Mouse (Mus musculus) MEL (cell line): ENCODE results near the gene Adgrg2. TPM values are rescaled to one million over a fixed set of nuclear protein-coding genes. Genes with fewer than 3 reads are reported as not detected.

Experiments
- DNase-seq: peaks from one replicate; pipeline ENCODE4 v3.0.0; 2011; ENCODE audit warnings: low read depth, low spot score
- H3K27ac ChIP-seq: 2 replicates; pipeline ENCODE4 v1.5.1; 2012; ENCODE audit warnings: low read depth, mild to moderate bottlenecking, control low read depth, low read length, moderate library complexity; ENCODE audit not compliant: control insufficient read depth
- H3K27me3 ChIP-seq, 2 experiments: fragments of 150-350 bp in 1 of 2; sonication (generic) in 1 of 2; 2 replicates each; pipeline ENCODE4 v1.6.1; 2012; ENCODE audit warnings: low read length in 2 of 2, mild to moderate bottlenecking in 2 of 2, improper control_type of control experiment in 1 of 2, moderate library complexity in 1 of 2; ENCODE audit not compliant: insufficient read depth in 2 of 2, control insufficient read depth in 1 of 2
- H3K36me3 ChIP-seq, 2 experiments: 2 replicates each; pipeline ENCODE4 v1.6.1; 2012 to 2014; ENCODE audit warnings: low read length in 2 of 2, improper control_type of control experiment in 1 of 2, inconsistent platforms in 1 of 2, mild to moderate bottlenecking in 1 of 2; ENCODE audit not compliant: insufficient read depth in 2 of 2, control insufficient read depth in 1 of 2
- H3K4me1 ChIP-seq, 2 experiments: fragments of 150-350 bp in 1 of 2; sonication (generic) in 1 of 2; 2 replicates each; pipeline ENCODE4 v1.6.1; 2012; ENCODE audit warnings: low read length in 2 of 2, improper control_type of control experiment in 1 of 2, mild to moderate bottlenecking in 1 of 2; ENCODE audit not compliant: insufficient read depth in 2 of 2, control insufficient read depth in 1 of 2
- H3K4me3 ChIP-seq, 2 experiments: fragments of 150-350 bp in 1 of 2; sonication (generic) in 1 of 2; 2 replicates each; pipeline ENCODE4 v1.5.1; 2012; ENCODE audit warnings: low read depth in 2 of 2, low read length in 2 of 2, mild to moderate bottlenecking in 2 of 2, moderate library complexity in 2 of 2, control low read depth in 1 of 2, improper control_type of control experiment in 1 of 2; ENCODE audit not compliant: control insufficient read depth in 1 of 2, insufficient read depth in 1 of 2
- H3K79me2 ChIP-seq: 2 replicates; pipeline ENCODE4 v1.6.1; 2012; ENCODE audit warnings: mild to moderate bottlenecking, low read length, moderate library complexity; ENCODE audit not compliant: control insufficient read depth, poor library complexity, insufficient read depth
- H3K9ac ChIP-seq: 2 replicates; pipeline ENCODE4 v1.6.1; 2012; ENCODE audit warnings: low read depth, mild to moderate bottlenecking, control low read depth, low read length, moderate library complexity; ENCODE audit not compliant: control insufficient read depth, poor library complexity, severe bottlenecking
- H3K9me3 ChIP-seq: fragments of 150-350 bp; sonication (generic); replicated peaks from 2 replicates; pipeline ENCODE4 v1.6.1; 2012; ENCODE audit warnings: mild to moderate bottlenecking, low read length, improper control_type of control experiment, moderate library complexity; ENCODE audit not compliant: insufficient read depth
- BHLHE40 ChIP-seq: IDR thresholded peaks from 2 replicates; pipeline ENCODE4 v1.6.1; 2012; ENCODE audit warnings: low read depth, mild to moderate bottlenecking, inconsistent platforms, low read length, improper control_type of control experiment, borderline replicate concordance
- CHD1 ChIP-seq: IDR thresholded peaks from 2 replicates; pipeline ENCODE4 v1.6.1; 2012; ENCODE audit warnings: low read depth, mild to moderate bottlenecking, inconsistent platforms, low read length, improper control_type of control experiment
- CHD2 ChIP-seq: IDR thresholded peaks from 2 replicates; pipeline ENCODE4 v1.6.1; 2011; ENCODE audit warnings: low read length, improper control_type of control experiment
- E2F4 ChIP-seq: IDR thresholded peaks from 2 replicates; pipeline ENCODE4 v1.6.1; 2011; ENCODE audit warnings: low read depth, low read length, improper control_type of control experiment, borderline replicate concordance
- ELF1 ChIP-seq: IDR thresholded peaks from 2 replicates; pipeline ENCODE4 v1.6.1; 2014; ENCODE audit warnings: low read depth, mild to moderate bottlenecking, inconsistent platforms, low read length, improper control_type of control experiment, moderate library complexity
- GATA1 ChIP-seq: IDR thresholded peaks from 2 replicates; pipeline ENCODE4 v1.6.1; 2011; ENCODE audit warnings: low read depth, low read length, improper control_type of control experiment
- HCFC1 ChIP-seq: IDR thresholded peaks from 2 replicates; pipeline ENCODE4 v1.6.1; 2012; ENCODE audit warnings: low read depth, mild to moderate bottlenecking, inconsistent platforms, low read length, improper control_type of control experiment, moderate library complexity
- JUND ChIP-seq: IDR thresholded peaks from 2 replicates; pipeline ENCODE4 v1.6.1; 2011; ENCODE audit warnings: low read depth, mild to moderate bottlenecking, improper control_type of control experiment, low read length
- MAFK ChIP-seq: IDR thresholded peaks from 2 replicates; pipeline ENCODE4 v1.6.1; 2011; ENCODE audit warnings: low read depth, mild to moderate bottlenecking, low read length, improper control_type of control experiment, borderline replicate concordance
- MAX ChIP-seq: IDR thresholded peaks from 2 replicates; pipeline ENCODE4 v1.6.1; 2011; ENCODE audit warnings: low read length, improper control_type of control experiment
- MAZ ChIP-seq: IDR thresholded peaks from 2 replicates; pipeline ENCODE4 v1.6.1; 2012; ENCODE audit warnings: low read depth, mild to moderate bottlenecking, inconsistent platforms, low read length, improper control_type of control experiment
- MXI1 ChIP-seq: IDR thresholded peaks from 2 replicates; pipeline ENCODE4 v1.6.1; 2011; ENCODE audit warnings: mild to moderate bottlenecking, low read depth, low read length, improper control_type of control experiment
- MYC ChIP-seq: IDR thresholded peaks from 2 replicates; pipeline ENCODE4 v1.6.1; 2011; ENCODE audit warnings: low read depth, mild to moderate bottlenecking, low read length, improper control_type of control experiment, moderate library complexity
- NELFE ChIP-seq: IDR thresholded peaks from 2 replicates; pipeline ENCODE4 v1.6.1; 2011; ENCODE audit warnings: low read depth, low read length, improper control_type of control experiment
- NRF1 ChIP-seq: IDR thresholded peaks from 2 replicates; pipeline ENCODE4 v1.6.1; 2014; ENCODE audit warnings: low read depth, mild to moderate bottlenecking, inconsistent platforms, low read length, improper control_type of control experiment, moderate library complexity; ENCODE audit not compliant: poor library complexity, insufficient read depth, severe bottlenecking
- POLR2AphosphoS2 ChIP-seq: IDR thresholded peaks from 2 replicates; pipeline ENCODE4 v1.6.1; 2011; ENCODE audit warnings: low read length, improper control_type of control experiment
- RAD21 ChIP-seq: IDR thresholded peaks from 2 replicates; pipeline ENCODE4 v1.6.1; 2011; ENCODE audit warnings: mild to moderate bottlenecking, low read depth, low read length, improper control_type of control experiment
- RCOR1 ChIP-seq: IDR thresholded peaks from 2 replicates; pipeline ENCODE4 v1.6.1; 2012; ENCODE audit warnings: low read depth, mild to moderate bottlenecking, inconsistent platforms, low read length, improper control_type of control experiment
- TAL1 ChIP-seq: IDR thresholded peaks from 2 replicates; pipeline ENCODE4 v1.6.1; 2012; ENCODE audit warnings: mild to moderate bottlenecking, inconsistent platforms, low read length, moderate library complexity, mixed read lengths
- TCF12 ChIP-seq: IDR thresholded peaks from 2 replicates; pipeline ENCODE4 v1.6.1; 2014; ENCODE audit warnings: low read depth, mild to moderate bottlenecking, inconsistent platforms, low read length, improper control_type of control experiment, moderate library complexity
- USF1 ChIP-seq: IDR thresholded peaks from 2 replicates; pipeline ENCODE4 v1.6.1; 2014; ENCODE audit warnings: low read depth, mild to moderate bottlenecking, inconsistent platforms, low read length, improper control_type of control experiment, moderate library complexity
- ZKSCAN1 ChIP-seq: IDR thresholded peaks from 2 replicates; pipeline ENCODE4 v1.6.1; 2012; ENCODE audit warnings: low read depth, mild to moderate bottlenecking, inconsistent platforms, low read length, improper control_type of control experiment, moderate library complexity
- ZNF384 ChIP-seq: IDR thresholded peaks from 2 replicates; pipeline ENCODE4 v1.6.1; 2012; ENCODE audit warnings: low read depth, mild to moderate bottlenecking, inconsistent platforms, low read length, improper control_type of control experiment
- polyA plus RNA-seq, 2 experiments: library from polyadenylated mRNA; stranded (reverse) in 1 of 2; unstranded in 1 of 2; fragments of >175 nt in 1 of 2; fragments of >200 nt in 1 of 2; gene quantifications; 2 replicates each; pipeline versions ENCODE4 v1.2.1 to v1.2.4; 2012; ENCODE audit warnings: low replicate concordance in 2 of 2, low read depth in 1 of 2; ENCODE audit not compliant: insufficient read length in 2 of 2, insufficient read depth in 1 of 2, missing spikeins in 1 of 2
- total RNA-seq: library from RNA; depleted of rRNA; stranded (reverse); fragments of 300-350 nt; gene quantifications from 2 replicates; pipeline ENCODE4 v1.2.3, GENCODE M21; 2012

Adgrg2 gene
- total and polyA plus RNA-seq, 3 experiments: not detected

- TF ChIP-seq TCF12 (no peak), MXI1 (no peak), JUND (no peak), MAX (no peak)
- no peak overlapping the region for H3K4me3 ChIP-seq
- H3K9ac ChIP-seq: no peak overlapping the region
- peaks cover 2 to 5% of the 10 kb centered on the region in 2 experiments; a peak in 3 of 4 replicates for H3K27me3 ChIP-seq
- no peaks in the 10 kb centered on the region for H3K9me3 ChIP-seq
- no peak for DNase-seq
- no peaks in the 10 kb centered on the region for H3K79me2 ChIP-seq
- no peaks in the 10 kb centered on the region for H3K4me1 ChIP-seq
- no peaks in the 10 kb centered on the region for H3K36me3 ChIP-seq
- H3K27ac ChIP-seq: no peak overlapping the region
Measured at GRCm38 (mm10) chrX:160426486-160426885, 36.0 kb downstream of the Adgrg2 start.

GRCm38 (mm10) chrX:160426930-160427329, 36.4 kb downstream of the Adgrg2 start:
- Histone ChIP-seq H3K9me3 (no peaks in the 10 kb centered on the region), H3K27ac (no peak overlapping the region), H3K36me3 (no peaks in the 10 kb centered on the region), H3K9ac (no peak overlapping the region), H3K79me2 (no peaks in the 10 kb centered on the region), H3K27me3 (peaks cover 2 to 4% of the 10 kb centered on the region in 2 experiments; a peak in 3 of 4 replicates)
- DNase-seq: peak; percentile 20
- TF ChIP-seq POLR2AphosphoS2: no peak
- no peak for TF ChIP-seq E2F4
- TF ChIP-seq RAD21: no peak
- no peak for TF ChIP-seq MAFK
- TF ChIP-seq TAL1: no peak
- TF ChIP-seq USF1: no peak
- no peak for TF ChIP-seq ZKSCAN1
- no peak for TF ChIP-seq MAZ
- no peak for TF ChIP-seq RCOR1
- no peak for TF ChIP-seq BHLHE40
- TF ChIP-seq CHD1: no peak
- no peak for TF ChIP-seq MYC
- TF ChIP-seq, all 39 proteins: peak for 0
- Histone ChIP-seq H3K4me1 (no peaks in the 10 kb centered on the region), H3K4me3 (no peak overlapping the region)

GRCm38 (mm10) chrX:160432192-160432591, 41.7 kb downstream of the Adgrg2 start:
- H3K27me3 ChIP-seq: no peaks in the 10 kb centered on the region; a peak in 2 of 4 replicates
- no peak for DNase-seq
- no peaks in the 10 kb centered on the region for H3K4me1 ChIP-seq
- H3K9me3 ChIP-seq: no peaks in the 10 kb centered on the region
- H3K27ac ChIP-seq: no peak overlapping the region
- TF ChIP-seq BHLHE40 (no peak), ELF1 (no peak), NELFE (no peak), CHD1 (no peak), TCF12 (no peak), CHD2 (no peak), ZNF384 (no peak), HCFC1 (no peak), MYC (no peak), ZKSCAN1 (no peak), NRF1 (no peak), GATA1 (no peak), MAX (no peak)
- H3K79me2 ChIP-seq: no peaks in the 10 kb centered on the region
- H3K36me3 ChIP-seq: no peaks in the 10 kb centered on the region
- no peak overlapping the region for H3K4me3 ChIP-seq
- H3K9ac ChIP-seq: no peak overlapping the region
